Mouse (Mus musculus): ENCODE measurements around the gene Col17a1. TPM values are rescaled to one million over a fixed set of nuclear protein-coding genes. Genes with fewer than 3 reads are reported as not detected.
A peak's percentile ranks its signal among the peaks of the same experiment; 100 is the strongest.

Gene Col17a1
- polyA plus RNA-seq (2017; shearing (Covaris generic)), result not detected

DNA sequence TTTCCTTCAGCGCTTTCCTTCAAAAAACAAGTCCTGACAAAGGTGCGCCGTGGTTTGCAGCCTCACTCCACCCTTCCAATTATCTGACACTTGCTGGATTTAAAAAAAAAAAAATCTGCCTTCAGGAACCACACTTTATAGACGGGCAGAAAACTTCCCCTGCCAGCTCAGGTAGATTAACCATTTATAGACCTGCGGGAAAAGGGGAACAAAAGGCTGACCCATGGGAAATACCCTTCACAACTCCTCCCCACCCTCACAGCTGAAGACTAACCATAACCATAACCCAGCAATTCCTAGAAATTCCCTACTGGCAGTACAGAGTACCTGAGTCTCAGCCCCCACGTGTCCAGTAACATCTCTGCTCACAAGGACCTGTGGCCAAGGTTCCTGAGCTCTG, at the start of gene Col17a1:
TSS of gene Col17a1 (minus strand) at position 101 of the 400 bp plus-strand sequence.
- no peak for ATAC-seq

DNA sequence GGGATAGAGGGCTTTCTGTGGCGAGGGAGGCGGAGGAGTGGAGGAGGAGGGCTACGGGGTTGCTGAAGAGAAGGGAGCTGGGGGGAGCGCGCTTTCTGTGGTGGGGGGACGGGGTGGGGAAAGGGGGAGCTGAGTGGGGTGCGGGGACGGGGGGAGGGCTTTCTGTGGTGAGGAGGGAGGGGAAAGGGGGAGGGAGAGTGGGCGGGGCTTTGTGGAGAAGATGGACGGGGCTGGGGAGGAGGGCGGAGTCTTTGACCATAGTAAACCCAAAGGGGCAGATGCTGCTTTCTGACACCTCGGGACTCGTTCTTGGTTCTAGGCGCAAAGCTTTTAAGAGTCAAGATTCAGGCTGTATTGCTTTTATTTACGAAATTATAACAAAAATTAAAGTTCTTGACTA, 40.0 kb upstream of the Col17a1 start:
- no peak for ATAC-seq

DNA sequence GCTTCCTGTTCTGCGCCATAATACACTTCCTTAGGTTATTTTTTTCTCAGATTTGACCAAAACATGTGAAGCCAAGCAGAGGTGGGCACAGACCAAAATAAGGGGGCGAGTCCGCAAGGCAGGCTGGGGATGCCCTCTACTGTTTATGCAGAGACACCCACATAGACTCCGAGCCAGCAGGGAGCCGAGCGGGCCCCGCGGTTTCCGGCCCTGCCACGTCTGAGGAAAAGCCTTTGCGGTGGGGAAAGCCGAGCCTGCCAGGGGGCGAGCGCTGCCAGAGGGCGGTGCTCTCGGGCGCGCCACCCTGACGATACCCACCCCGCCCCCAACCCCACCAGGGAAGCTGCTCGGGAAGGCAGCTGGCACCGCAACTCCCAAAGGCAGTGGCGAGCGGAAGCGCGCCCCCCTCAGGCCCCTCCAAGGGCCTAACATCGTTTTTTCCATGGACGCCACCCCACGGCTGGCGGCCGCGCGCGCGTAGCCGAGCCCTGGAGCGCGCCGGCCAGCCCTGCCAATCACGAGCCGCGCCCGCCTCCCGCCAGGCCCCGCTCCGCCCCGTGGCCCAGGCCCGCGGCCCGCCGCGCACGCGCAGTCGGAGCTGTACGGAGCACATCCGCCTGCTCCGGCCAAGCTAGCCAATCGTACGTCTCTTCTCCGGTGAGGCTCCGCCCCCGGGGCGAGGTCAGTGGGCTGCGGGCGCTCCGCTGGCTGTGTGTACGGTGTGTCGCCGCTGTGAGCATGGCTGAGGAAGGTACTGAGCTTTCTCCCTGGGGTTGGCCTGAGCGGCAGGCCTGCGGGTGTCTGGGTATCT, 39.4 kb upstream of the Col17a1 start, which contains the start of gene Sfr1:
TSS of gene Sfr1 (plus strand) at position 612 of the 811 bp plus-strand sequence.
- peak; percentile 82 for ATAC-seq

DNA sequence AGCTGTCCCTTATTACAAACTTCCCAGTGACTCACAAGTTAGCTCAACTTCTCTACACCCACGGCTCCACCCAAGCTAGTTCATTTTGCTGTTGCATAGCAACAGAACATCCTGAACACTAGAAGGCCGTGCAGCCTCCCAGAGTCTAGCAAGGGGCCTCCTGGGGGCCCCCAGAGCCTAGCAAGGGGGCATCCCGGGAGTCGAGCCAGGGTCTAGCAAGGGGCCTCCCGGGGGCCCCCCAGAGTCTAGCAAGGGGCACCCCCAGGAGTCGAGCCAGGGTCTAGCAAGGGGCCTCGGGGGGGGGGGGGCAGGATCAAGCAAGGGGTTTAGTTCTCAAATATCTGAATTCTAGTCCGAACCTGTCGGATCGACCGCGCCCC, 38.8 kb upstream of the Col17a1 start:
- ATAC-seq, result peak; percentile 65

DNA sequence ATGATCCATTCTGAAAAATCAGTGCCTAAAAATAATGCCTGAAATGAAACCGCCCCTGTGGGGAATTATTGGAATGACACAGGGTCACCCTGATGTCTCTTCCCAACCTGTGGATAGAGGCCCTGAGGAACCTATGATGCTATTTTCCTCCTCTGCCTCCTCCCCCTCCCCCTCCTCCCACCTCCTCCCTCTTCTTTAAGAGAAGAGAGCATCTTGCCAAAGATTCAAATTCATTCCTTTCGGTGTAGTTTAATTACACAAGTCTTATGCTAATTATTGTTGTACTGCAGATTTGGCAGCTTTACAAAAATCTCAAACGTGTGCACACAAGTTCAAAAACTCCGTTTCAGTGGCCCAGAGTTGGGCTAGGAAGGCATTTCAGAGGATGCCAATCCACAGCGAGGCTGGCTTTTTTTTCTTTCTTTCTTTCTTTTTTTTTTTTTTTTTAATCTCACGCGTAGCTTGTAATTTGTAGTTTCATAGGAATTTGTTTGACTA, 33.8 kb upstream of the Col17a1 start:
- ATAC-seq, result no peak

DNA sequence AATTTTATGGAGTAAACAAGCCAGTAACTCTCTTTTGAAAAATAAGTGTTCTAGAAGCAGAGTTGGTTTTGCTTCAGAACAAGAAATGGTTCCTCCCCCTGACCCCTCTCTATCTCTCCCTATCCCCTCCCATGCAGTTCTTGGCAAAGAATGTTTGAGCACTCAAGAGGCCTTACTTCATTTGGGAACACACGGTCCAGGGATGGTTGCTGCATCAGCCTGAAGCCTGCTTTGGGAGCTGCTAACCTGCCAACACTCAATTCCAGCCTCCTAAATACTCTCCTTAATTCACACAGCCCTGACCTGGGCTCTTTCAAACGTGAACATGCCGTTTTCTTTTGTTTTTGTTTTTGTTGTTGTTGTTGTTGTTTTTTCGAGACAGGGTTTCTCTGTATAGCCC, 33.0 kb upstream of the Col17a1 start:
- no peak for ATAC-seq

DNA sequence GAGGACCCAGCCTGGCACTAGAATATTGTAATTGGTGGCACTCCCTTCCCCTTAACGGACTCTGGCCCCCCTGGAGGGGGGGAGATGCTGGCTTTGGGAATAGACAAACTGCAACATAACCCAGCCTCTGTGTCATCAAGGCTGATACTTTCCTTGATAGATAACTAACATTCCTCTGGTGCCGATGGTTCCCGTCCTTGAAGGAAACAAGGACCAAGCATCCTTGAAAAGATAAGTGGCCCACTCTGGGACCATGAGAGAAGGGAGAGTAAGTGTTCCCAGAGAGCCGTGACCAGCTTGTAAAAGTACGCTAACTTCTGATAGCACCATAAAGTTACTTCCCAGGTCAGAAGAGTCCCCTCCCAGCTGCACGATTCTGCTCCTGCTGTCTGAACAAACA, 30.6 kb upstream of the Col17a1 start:
- ATAC-seq, result no peak

DNA sequence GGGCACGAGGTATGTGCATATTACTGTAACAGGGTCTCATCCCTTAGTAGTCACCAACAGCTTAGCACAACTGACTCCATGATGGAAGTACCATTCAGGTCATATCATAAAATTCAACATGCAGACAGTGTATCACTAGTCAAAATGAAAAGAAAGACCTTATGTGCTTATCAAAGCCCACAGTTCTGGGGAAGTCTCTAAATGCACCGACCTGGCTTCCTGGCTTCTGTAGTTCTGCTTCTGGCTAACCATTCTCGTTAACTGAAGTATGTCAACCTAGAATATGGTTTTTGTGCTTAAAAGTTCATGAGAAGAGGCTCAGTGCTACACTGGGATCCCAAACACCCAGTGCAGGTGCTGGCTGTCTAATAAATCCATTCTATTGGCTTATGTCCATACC, 27.3 kb upstream of the Col17a1 start:
- no peak for ATAC-seq

DNA sequence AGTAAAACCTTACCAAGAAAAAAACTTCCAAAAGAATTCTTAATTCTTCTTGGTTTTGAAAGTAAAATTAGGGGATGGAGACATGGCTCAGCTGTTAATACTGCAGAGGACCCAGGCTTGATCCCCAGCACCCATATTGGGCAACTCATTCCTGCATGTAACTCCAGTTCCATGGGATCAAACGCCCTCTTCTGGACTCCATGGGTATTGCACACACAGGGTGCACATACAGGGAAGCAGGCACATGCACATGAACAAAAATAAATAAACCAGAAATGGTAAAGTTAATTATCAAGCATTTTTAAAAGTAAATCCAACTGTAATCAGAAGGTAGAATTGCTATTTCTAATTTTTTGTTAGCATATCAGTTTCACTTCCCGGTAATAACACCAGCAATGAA, 24.2 kb upstream of the Col17a1 start:
- ATAC-seq, result no peak

DNA sequence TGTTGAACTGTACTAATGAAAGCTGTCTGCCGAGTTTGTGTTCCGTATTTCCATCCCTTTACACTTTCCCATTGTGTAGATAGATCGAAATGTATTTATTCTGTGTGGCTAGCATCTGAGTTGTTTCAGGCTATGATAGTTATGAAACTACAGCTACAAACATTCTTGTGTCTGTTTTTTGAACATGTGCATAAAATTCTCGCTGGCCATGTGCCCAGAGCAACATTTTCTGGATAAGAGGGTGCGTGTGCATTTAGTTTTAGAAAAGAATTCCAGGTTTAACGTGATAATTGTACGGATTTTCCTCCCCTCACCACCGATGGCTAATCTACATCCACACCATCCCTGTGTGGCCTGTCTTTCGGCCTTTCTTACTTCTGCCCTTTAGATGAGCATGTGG, 21.6 kb upstream of the Col17a1 start:
- no peak for ATAC-seq

DNA sequence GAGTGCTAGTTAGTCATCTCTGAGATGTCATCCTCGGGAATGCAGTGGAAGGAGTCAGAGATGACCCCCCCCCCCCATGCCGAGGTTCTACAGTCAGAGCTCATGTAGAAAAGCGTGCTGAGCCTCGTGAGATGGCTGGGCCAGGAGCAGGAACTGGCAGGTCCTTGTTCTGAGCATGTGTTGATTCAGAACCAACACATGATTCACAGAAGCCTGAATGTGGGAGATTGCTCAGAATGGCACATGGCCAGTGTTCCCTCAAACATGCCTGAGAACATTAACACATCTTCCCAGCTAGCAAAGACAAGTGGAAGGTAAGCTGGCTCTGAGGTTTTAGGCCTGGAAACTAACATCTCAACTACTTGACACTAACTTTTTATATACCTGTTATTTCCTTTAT, 18.5 kb upstream of the Col17a1 start:
- no peak for ATAC-seq

DNA sequence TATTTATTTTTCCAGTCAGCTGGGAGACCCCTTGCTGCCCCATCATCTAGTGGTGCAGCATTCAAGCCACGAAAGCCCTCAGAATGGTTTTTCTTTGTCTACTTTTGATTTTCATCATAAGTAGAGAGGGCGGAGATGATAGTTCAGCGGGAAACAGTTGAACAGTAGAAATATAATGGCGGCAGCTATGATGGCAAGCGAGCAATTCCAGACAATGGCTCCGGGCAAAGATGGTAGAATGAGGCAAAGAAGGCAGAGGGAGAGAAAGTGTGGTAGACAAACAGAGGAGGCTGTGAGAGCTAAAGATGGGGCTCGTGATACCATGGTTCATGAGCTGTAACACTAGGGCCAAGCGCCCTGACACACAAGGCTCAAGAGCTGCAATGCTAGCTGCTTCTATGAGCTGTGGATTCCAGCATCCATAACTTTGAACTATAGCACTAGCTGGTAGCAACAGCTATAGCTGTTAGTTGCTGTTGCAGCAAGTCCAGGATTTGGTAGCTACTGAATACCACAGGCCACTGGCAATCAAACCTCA, 13.9 kb upstream of the Col17a1 start:
- no peak for ATAC-seq

DNA sequence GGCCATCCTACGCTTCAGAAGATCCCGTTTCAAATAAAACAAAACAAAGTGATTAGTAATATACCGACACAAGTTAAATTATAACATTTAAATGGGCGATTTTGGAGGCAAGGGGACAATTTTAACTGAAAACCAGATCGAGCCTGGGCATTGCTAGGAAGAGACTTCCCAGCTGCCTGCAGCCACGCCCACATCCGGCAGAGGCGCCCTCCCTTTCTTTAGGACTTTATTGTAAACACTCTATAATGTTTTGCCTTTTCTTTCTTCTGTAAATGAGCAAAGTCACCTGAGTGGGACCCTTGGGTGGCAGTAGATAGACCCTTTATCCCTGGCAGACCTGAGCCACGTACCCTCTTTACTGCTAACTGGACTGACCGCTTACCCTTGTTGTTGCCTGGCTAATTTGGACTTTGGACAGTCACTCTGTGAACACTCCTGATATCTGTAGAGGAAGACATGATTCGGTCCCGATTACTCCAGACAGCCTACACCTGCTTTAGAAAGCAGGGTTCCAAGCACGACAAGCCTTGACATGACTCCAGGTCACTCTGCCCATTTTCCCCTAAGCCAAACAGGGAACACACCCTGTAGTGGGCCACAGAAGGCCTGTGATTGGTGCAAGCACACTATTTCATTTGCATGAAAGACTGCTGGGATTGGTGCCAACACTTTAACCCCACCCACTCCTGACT, 13.3 kb upstream of the Col17a1 start:
- no peak for ATAC-seq

DNA sequence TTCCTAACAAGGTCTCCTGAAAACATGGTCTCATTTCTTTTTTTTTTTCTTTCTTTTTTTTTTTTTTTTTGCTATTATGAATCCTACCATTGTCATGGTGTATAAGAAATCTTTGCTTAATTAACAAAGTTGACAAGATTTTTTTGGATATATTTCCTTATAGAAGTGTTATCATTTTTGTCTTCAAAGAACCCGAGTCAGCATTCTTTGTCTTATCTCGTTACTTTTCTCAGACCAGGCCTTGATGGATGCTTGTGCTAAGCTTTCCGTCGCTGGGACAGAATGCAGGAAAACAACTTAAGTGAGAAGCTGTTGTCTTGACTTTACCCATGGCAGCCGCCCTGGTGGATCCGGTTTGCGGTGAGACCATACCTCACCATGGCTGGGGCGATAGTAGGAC, 8.6 kb upstream of the Col17a1 start:
- no peak for ATAC-seq

DNA sequence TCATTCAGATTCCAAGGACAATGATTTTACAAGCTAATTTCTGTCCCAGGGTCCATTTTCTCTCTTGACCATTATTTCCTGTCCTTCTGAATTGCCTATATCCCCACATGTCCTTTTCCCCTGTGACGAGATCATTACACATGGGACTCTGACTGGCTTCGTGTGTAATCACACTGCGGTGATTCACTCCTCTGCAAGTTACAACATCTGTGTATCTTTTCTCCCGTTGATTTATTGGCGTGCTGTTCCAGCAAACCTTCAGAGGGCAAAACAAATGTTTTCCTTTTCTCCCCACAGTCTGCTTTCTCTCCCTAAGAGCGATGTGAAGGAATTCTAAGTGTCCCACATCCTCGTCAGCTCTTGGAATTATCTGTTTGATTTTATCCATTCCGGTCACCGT, 7.8 kb upstream of the Col17a1 start:
- no peak for ATAC-seq

DNA sequence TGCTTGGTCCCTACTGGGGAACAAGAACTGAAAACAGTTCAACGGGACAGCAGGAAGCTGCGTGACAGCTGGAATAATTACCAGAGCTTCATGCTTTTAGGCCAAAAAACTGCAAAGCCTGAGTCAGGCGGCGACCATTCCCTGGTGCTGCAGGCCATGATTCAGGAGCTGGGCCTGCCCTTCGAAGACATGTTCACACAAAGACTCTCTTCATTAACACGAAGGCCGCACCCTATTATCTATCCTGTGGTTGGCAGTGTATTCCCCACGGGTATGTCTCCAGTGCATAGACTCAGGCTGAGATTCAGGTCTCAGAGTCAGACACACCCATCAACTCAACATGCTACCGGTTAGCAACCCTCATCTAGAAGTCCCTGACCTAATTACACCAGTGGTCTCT, 6.4 kb upstream of the Col17a1 start:
- no peak for ATAC-seq

DNA sequence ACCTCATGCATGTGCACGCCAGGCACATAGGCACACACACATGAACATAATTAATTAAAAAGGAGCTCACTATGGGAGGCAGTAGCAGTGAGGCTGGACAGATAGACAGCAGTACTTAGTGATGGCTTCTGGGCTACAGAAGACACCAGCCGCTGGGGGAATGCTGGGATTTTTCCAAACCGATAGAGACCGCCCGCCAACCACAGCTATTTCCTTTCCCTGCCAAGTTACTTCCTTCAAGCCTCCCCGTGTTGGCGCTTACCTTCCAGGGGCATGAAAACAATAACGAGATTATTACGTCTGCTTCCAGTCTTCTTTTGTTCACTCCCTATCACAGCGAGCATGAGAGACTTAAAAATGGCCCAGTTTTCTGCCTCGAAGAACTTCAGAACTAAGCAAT, 5.2 kb upstream of the Col17a1 start:
- ATAC-seq, result no peak

DNA sequence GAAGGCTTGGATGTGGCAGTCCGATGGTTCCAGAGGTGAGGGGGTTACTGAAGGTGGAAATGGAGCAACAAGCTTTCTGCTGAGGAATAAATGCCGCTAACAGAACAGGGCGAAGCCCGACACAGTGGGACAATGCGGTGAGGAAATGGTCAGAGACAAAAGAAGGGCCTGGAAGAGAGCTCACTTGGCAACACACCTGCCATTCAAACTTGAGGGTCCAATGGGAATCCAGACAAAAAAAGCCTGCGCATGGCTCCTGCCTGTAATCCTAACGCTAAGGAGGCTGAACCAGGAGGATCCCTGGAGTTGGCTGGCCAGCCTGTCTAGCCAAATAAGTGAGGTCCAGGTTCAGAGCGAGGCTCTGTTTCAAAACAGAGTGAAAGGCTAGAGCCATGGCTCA, 4.5 kb upstream of the Col17a1 start:
- ATAC-seq, result no peak

DNA sequence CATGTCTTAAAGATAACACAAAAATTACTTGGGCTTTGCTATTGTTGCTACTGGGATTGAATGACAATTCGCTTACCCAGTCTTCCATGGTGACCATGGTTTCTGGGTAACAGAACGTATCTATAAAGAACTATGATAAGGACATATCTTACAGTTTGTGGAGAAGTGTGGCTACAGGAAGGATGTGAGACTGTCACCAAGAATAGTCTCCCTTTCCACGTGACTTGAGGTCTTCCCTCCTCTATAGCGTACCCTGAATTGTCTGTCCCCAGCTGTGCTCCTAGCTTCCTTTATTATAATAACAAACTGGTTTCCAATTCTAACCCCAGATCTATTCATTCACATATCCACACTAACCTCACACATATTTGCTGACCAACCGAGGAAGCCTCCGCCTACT, 3.8 kb upstream of the Col17a1 start:
- ATAC-seq, result no peak

DNA sequence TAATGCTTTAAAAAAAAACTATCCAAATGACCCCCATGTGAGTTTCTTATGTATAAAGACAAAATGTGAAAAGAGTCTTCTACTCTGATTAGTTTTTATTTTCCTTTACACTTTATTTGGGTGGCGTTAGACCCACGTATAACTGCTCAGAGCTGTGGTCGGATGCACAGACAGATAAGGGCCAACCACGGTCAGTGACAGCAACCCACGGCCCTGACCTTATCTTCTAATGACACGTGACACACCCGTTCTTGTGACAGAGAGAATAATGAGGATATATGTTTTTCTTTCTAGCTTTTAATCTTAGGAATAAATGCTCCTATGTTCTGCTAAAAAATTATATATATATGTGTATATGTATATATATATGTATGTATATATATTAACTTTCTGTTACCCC, 2.3 kb downstream of the Col17a1 start:
- ATAC-seq, result no peak

DNA sequence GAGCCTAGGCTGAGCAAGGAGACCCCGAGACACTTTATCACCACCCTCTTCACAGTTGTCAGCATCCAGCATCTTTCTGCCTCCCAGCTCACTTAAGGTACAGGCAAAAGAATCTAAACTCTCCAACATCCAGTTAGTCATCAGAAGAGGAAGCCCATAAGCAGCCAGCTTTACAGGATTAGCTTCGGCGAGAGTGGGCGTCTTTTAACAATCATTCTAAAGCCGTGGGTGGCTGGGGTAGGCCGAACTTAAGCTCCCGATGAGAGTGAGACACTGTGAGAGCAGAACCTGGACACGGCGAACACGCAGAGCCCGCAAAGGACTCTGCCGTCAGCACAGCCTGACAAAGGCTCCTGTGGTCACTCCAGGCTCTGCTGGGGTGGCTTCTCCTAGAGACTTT, 13.2 kb downstream of the Col17a1 start:
- no peak for ATAC-seq

DNA sequence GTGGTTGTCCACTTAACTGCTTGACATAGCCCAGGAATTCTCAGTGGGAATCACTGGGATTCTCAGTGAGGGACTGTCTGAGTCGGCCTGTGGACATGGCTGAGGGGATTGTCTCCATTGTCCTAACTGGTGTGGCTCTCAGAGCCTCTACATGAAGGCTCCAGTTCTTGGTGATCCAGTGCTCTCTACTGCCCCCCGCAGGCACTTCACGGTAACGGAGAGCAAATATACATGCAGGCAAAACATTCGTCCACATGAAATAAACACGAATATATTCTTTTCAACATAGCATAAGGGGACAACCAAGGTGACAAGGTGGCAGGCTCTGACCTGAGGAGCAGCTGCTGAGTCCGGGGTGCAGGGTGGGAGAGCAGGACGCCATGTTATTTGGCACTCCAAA, 17.5 kb downstream of the Col17a1 start:
- no peak for ATAC-seq

DNA sequence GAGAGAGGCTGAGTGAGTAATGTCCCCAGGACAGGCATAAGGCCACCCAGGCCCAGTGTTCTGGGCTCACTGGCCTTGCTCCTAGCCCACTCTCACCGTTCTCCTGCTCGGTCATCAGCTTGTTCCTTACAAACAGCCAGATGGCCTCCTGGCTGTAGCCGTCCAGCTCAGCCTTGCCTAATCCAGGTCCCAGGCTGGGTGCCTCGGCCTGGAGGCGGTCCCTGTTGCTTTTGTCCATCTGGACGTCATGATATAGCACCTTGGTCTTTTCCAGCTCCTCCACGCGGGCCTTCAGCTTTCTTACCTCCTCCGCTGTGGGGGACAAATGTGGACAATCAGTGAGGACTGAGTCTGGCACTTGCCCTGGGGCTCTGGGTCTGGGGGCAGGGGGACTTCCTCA, 23.5 kb downstream of the Col17a1 start:
- no peak for ATAC-seq

DNA sequence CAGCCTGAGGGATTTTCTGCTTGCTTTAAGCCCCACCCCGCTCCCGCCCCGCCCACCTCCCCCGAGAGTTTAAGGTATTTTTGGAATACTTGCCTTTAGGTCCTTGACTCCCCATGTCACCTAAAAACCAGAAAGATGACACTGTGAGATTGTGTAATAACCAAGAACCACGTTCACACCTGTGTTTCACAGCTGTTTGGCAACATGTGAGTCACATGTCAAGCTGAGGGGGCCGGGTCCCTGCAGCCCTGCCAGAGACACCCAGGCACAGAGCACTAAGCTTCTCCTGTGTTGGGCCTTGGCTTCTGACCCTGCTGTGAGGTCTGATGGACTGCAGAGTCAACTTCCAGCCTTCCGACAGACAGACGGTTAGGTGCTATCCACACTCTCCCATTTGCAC, 24.3 kb downstream of the Col17a1 start:
- ATAC-seq, result no peak

All from inflammation-experienced regulatory T-cells, adult 6 months (primary cell).